Comparison of ENCODE assay signal across 19 mouse cellular contexts in the genomic region with DNA sequence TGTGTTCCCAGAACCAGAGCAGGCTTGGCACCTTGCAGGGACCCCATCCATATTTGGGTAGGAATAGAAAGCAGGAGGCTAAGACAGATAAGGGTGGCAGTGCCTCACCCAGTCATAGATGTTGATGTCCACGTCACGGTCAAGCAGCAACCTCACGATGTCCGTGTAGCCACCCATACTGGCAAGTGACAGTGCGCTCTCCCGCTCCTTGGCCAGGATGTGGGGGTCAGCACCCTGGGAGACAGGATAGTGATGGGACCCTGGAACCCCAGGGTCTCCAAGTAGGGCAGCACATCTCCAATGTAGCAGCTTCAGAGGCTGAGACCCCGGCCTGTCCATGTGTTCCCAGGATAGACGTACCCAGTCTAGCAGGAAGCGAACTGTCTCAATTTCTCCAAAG. TPM values are rescaled to one million over a fixed set of nuclear protein-coding genes. Genes with fewer than 3 reads are reported as not detected.
"Had no signal": no experiment of that assay in that cellular context is flagged by ENCODE, and none has a peak within 500 bp of the region (broad histone marks: within the 10 kb centered on the region; RNA-seq: fewer than 3 reads in every experiment).

No protein-coding gene starts in this region.

- H3K27me3 ChIP-seq: kidney, embryonic 15.5 days; limb, embryonic 12.5 days; limb, embryonic 15.5 days; midbrain, embryonic 13.5 days had no signal

- DNase-seq: kidney, postnatal 10 days; kidney, postnatal 36 days; layer of hippocampus, postnatal 36 days; lung, adult 2 months; lung, postnatal 14 days; lung, postnatal 4 days; thymus, adult 18-20 months; thymus, postnatal 36 days had no signal

- H3K9me3 ChIP-seq: kidney, embryonic 15.5 days; limb, embryonic 12.5 days; limb, embryonic 15.5 days; midbrain, embryonic 10.5 days; midbrain, embryonic 13.5 days had no signal

- H3K4me3 ChIP-seq: kidney, embryonic 15.5 days; left cerebral cortex, adult 2 months; limb, embryonic 12.5 days; limb, embryonic 15.5 days; midbrain, embryonic 10.5 days; midbrain, embryonic 13.5 days had no signal

- H3K9ac ChIP-seq: kidney, embryonic 15.5 days; limb, embryonic 12.5 days; limb, embryonic 15.5 days; midbrain, embryonic 13.5 days had no signal

- H3K27ac ChIP-seq: kidney, embryonic 15.5 days; left cerebral cortex, adult 2 months; limb, embryonic 12.5 days; limb, embryonic 15.5 days; midbrain, embryonic 10.5 days; midbrain, embryonic 13.5 days had no signal

- ATAC-seq: midbrain, embryonic 13.5 days; midbrain, embryonic 16.5 days had no signal

- H3K4me2 ChIP-seq: kidney, embryonic 15.5 days; limb, embryonic 12.5 days; limb, embryonic 15.5 days; liver, embryonic 11.5 days; midbrain, embryonic 13.5 days had no signal

RNA-seq across cellular contexts. Expression of gene Mef2b, which starts 4.6 kb away (rescaled TPM):
- total RNA-seq: megakaryocyte progenitor cell, adult 5-6 weeks had no signal
- polyA plus RNA-seq: liver, embryonic 16.5 days had no signal

RNA-seq across cellular contexts. Expression of gene Ncan, which starts 14.3 kb away (rescaled TPM):
- total RNA-seq: megakaryocyte progenitor cell, adult 5-6 weeks; monocyte, adult 5-6 weeks had no signal
